Mouse (Mus musculus): ENCODE measurements around the gene Tomm5.

DNA sequence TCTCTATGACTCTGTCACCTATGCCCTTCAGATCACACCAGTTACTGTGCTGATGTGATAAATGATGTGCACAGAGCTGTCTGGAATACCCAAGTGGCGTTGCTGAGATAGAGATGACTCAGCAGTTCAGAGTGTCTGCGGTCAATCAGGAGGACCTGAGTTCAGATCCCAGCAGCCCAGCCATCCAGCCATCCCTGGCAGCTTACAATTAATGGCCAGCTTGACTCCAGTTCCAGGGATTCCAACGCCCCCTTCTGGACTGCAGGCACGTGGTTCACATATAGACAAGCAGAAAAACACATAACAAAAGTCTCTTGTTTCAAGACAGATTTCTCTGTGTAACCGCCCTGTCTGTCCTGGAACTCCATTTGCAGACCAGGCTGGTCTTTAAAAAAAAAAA lies 1.5 kb downstream of the Tomm5 start:
- TF ChIP-seq CTCF (IDR thresholded peaks at IDR 0.05) (no peak), POLR2A (IDR thresholded peaks at IDR 0.05; ENCODE audit: insufficient read depth, low read depth, low read length) (no peak)
